Mouse (Mus musculus): ENCODE data around the gene Kif21a. TPM values are rescaled to one million over a fixed set of nuclear protein-coding genes. Genes with fewer than 3 reads are reported as not detected.

Kif21a gene
- polyA plus RNA-seq, 1 experiment from 2014 or later: 56.3 TPM

GRCm38 (mm10) chr15:91028962-91029361 is 20.8 kb downstream of the Kif21a start:
- no peak overlapping the region for H3K9ac ChIP-seq (ENCODE audit: low read depth, low read length)
- H3K4me3 ChIP-seq (ENCODE audit: low read depth, low read length): no peak overlapping the region
- H3K4me1 ChIP-seq (replicated peaks; ENCODE audit: control insufficient read depth, insufficient read depth, low read length): no peaks in the 10 kb centered on the region
- no peak overlapping the region for H3K4me2 ChIP-seq (replicated peaks; ENCODE audit: low read depth, low read length)
- H3K27ac ChIP-seq (ENCODE audit: low read depth, low read length): peak overlapping the region; percentile 4; the same call in 1 of the 2 replicates
- DNase-seq (ENCODE audit: low spot score) (no peak), ATAC-seq (ENCODE audit: low FRiP score) (no peak)
- no peaks in the 10 kb centered on the region for H3K9me3 ChIP-seq (ENCODE audit: control insufficient read depth, low read length)
- no peaks in the 10 kb centered on the region for H3K27me3 ChIP-seq (ENCODE audit: control insufficient read depth, insufficient read depth, low read length)
- 84% methylated on average over 10 of the region's 10 CpGs for WGBS
- H3K36me3 ChIP-seq (ENCODE audit: control insufficient read depth, insufficient read depth, low read length): no peaks in the 10 kb centered on the region

- Histone ChIP-seq H3K27ac (ENCODE audit: low read depth, low read length) (peak overlapping the region; percentile 4; the same call in 1 of the 2 replicates), H3K4me2 (replicated peaks; ENCODE audit: low read depth, low read length) (no peak overlapping the region), H3K27me3 (ENCODE audit: control insufficient read depth, insufficient read depth, low read length) (no peaks in the 10 kb centered on the region), H3K36me3 (ENCODE audit: control insufficient read depth, insufficient read depth, low read length) (no peaks in the 10 kb centered on the region), H3K9me3 (ENCODE audit: control insufficient read depth, low read length) (no peaks in the 10 kb centered on the region), H3K4me1 (replicated peaks; ENCODE audit: control insufficient read depth, insufficient read depth, low read length) (no peaks in the 10 kb centered on the region), H3K4me3 (ENCODE audit: low read depth, low read length) (no peak overlapping the region), H3K9ac (ENCODE audit: low read depth, low read length) (no peak overlapping the region)
- DNase-seq (ENCODE audit: low spot score) (no peak), ATAC-seq (ENCODE audit: low FRiP score) (no peak)
- WGBS: 76% methylated on average over 10 of the region's 10 CpGs
These were observed 21.3 kb downstream of the Kif21a start for GRCm38 (mm10) chr15:91028494-91028893.

- ATAC-seq (ENCODE audit: low FRiP score): no peak
- Histone ChIP-seq H3K4me1 (replicated peaks; ENCODE audit: control insufficient read depth, insufficient read depth, low read length) (no peaks in the 10 kb centered on the region; the same call in 1 of the 2 replicates), H3K9me3 (ENCODE audit: control insufficient read depth, low read length) (no peaks in the 10 kb centered on the region), H3K9ac (ENCODE audit: low read depth, low read length) (no peak overlapping the region), H3K36me3 (ENCODE audit: control insufficient read depth, insufficient read depth, low read length) (0 out of 2 replicates have a peak, but pooled peaks cover 2% of the 10 kb centered on the region), H3K4me3 (ENCODE audit: low read depth, low read length) (no peak overlapping the region), H3K4me2 (replicated peaks; ENCODE audit: low read depth, low read length) (no peak overlapping the region), H3K27me3 (ENCODE audit: control insufficient read depth, insufficient read depth, low read length) (no peaks in the 10 kb centered on the region), H3K27ac (ENCODE audit: low read depth, low read length) (peak overlapping the region; percentile 70; the same call in 1 of the 2 replicates)
- 57% methylated on average over 8 of the region's 8 CpGs for WGBS
- DNase-seq (ENCODE audit: low spot score): no peak
These were observed 27.5 kb downstream of the Kif21a start for GRCm38 (mm10) chr15:91022276-91022675.

GRCm38 (mm10) chr15:91018861-91019187 is 30.9 kb downstream of the Kif21a start:
- Histone ChIP-seq H3K27me3 (ENCODE audit: control insufficient read depth, insufficient read depth, low read length) (no peaks in the 10 kb centered on the region), H3K27ac (ENCODE audit: low read depth, low read length) (peak overlapping the region; percentile 94), H3K9me3 (ENCODE audit: control insufficient read depth, low read length) (no peaks in the 10 kb centered on the region), H3K4me3 (ENCODE audit: low read depth, low read length) (no peak overlapping the region), H3K4me1 (replicated peaks; ENCODE audit: control insufficient read depth, insufficient read depth, low read length) (no peaks in the 10 kb centered on the region; the same call in 1 of the 2 replicates), H3K36me3 (ENCODE audit: control insufficient read depth, insufficient read depth, low read length) (0 out of 2 replicates have a peak, but pooled peaks cover 2% of the 10 kb centered on the region), H3K9ac (ENCODE audit: low read depth, low read length) (no peak overlapping the region), H3K4me2 (replicated peaks; ENCODE audit: low read depth, low read length) (no peak overlapping the region)
- ATAC-seq (ENCODE audit: low FRiP score) (no peak), DNase-seq (ENCODE audit: low spot score) (no peak)
- WGBS: 27% methylated on average over 3 of the region's 3 CpGs

- Histone ChIP-seq H3K36me3 (ENCODE audit: control insufficient read depth, insufficient read depth, low read length) (0 out of 2 replicates have a peak, but pooled peaks cover 2% of the 10 kb centered on the region), H3K9me3 (ENCODE audit: control insufficient read depth, low read length) (no peaks in the 10 kb centered on the region), H3K4me1 (replicated peaks; ENCODE audit: control insufficient read depth, insufficient read depth, low read length) (no peaks in the 10 kb centered on the region; the same call in 1 of the 2 replicates), H3K4me3 (ENCODE audit: low read depth, low read length) (no peak overlapping the region), H3K27me3 (ENCODE audit: control insufficient read depth, insufficient read depth, low read length) (no peaks in the 10 kb centered on the region), H3K4me2 (replicated peaks; ENCODE audit: low read depth, low read length) (peak overlapping the region; percentile 6), H3K9ac (ENCODE audit: low read depth, low read length) (peak overlapping the region; percentile 62; the same call in 1 of the 2 replicates), H3K27ac (ENCODE audit: low read depth, low read length) (peak overlapping the region; percentile 94)
- peak; percentile 83 for DNase-seq (ENCODE audit: low spot score)
- 15% methylated on average over 9 of the region's 9 CpGs for WGBS
- peak; percentile 75 for ATAC-seq (ENCODE audit: low FRiP score)
These were observed 31.4 kb downstream of the Kif21a start for GRCm38 (mm10) chr15:91018161-91018860.

- 21% methylated on average over 23 of the region's 23 CpGs for WGBS
- H3K4me3 ChIP-seq (ENCODE audit: low read depth, low read length): peak overlapping the region; percentile 16; the same call in 1 of the 2 replicates
- no peaks in the 10 kb centered on the region; the same call in 1 of the 2 replicates for H3K4me1 ChIP-seq (replicated peaks; ENCODE audit: control insufficient read depth, insufficient read depth, low read length)
- peak; percentile 73 for DNase-seq (ENCODE audit: low spot score)
- peak; percentile 77 for ATAC-seq (ENCODE audit: low FRiP score)
- peak overlapping the region; percentile 6 for H3K4me2 ChIP-seq (replicated peaks; ENCODE audit: low read depth, low read length)
- no peaks in the 10 kb centered on the region for H3K27me3 ChIP-seq (ENCODE audit: control insufficient read depth, insufficient read depth, low read length)
- H3K36me3 ChIP-seq (ENCODE audit: control insufficient read depth, insufficient read depth, low read length): 0 out of 2 replicates have a peak, but pooled peaks cover 2% of the 10 kb centered on the region
- H3K9ac ChIP-seq (ENCODE audit: low read depth, low read length): peak overlapping the region; percentile 62
- H3K9me3 ChIP-seq (ENCODE audit: control insufficient read depth, low read length): no peaks in the 10 kb centered on the region
- peak overlapping the region; percentile 94 for H3K27ac ChIP-seq (ENCODE audit: low read depth, low read length)
These were observed 32.2 kb downstream of the Kif21a start for GRCm38 (mm10) chr15:91017261-91018160.

GRCm38 (mm10) chr15:91016366-91016765 is 33.4 kb downstream of the Kif21a start:
- Histone ChIP-seq H3K9me3 (ENCODE audit: control insufficient read depth, low read length) (no peaks in the 10 kb centered on the region), H3K36me3 (ENCODE audit: control insufficient read depth, insufficient read depth, low read length) (0 out of 2 replicates have a peak, but pooled peaks cover 2% of the 10 kb centered on the region), H3K9ac (ENCODE audit: low read depth, low read length) (no peak overlapping the region), H3K4me3 (ENCODE audit: low read depth, low read length) (no peak overlapping the region), H3K27ac (ENCODE audit: low read depth, low read length) (peak overlapping the region; percentile 94), H3K27me3 (ENCODE audit: control insufficient read depth, insufficient read depth, low read length) (no peaks in the 10 kb centered on the region), H3K4me1 (replicated peaks; ENCODE audit: control insufficient read depth, insufficient read depth, low read length) (no peaks in the 10 kb centered on the region; the same call in 1 of the 2 replicates), H3K4me2 (replicated peaks; ENCODE audit: low read depth, low read length) (no peak overlapping the region)
- WGBS: 67% methylated on average over 12 of the region's 12 CpGs
- no peak for ATAC-seq (ENCODE audit: low FRiP score)
- DNase-seq (ENCODE audit: low spot score): no peak

- H3K4me3 ChIP-seq (ENCODE audit: low read depth, low read length): no peak overlapping the region
- H3K9ac ChIP-seq (ENCODE audit: low read depth, low read length): no peak overlapping the region
- ATAC-seq (ENCODE audit: low FRiP score) (no peak), DNase-seq (ENCODE audit: low spot score) (no peak)
- no peaks in the 10 kb centered on the region for H3K9me3 ChIP-seq (ENCODE audit: control insufficient read depth, low read length)
- no peak overlapping the region for H3K27ac ChIP-seq (ENCODE audit: low read depth, low read length)
- 13% methylated on average over 6 of the region's 6 CpGs for WGBS
- H3K27me3 ChIP-seq (ENCODE audit: control insufficient read depth, insufficient read depth, low read length): no peaks in the 10 kb centered on the region
- H3K36me3 ChIP-seq (ENCODE audit: control insufficient read depth, insufficient read depth, low read length): no peaks in the 10 kb centered on the region
- H3K4me2 ChIP-seq (replicated peaks; ENCODE audit: low read depth, low read length): no peak overlapping the region
- H3K4me1 ChIP-seq (replicated peaks; ENCODE audit: control insufficient read depth, insufficient read depth, low read length): no peaks in the 10 kb centered on the region
These were observed 36.8 kb downstream of the Kif21a start for GRCm38 (mm10) chr15:91012793-91013580.
